Mouse (Mus musculus) neutrophil, adult 59 days (primary cell): ENCODE results near the gene Klri2. TPM values are rescaled to one million over a fixed set of nuclear protein-coding genes. Genes with fewer than 3 reads are reported as not detected.

Experiments
- total RNA-seq, 2 experiments: library from RNA; stranded (reverse); gene quantifications; 1 replicate in 1 of 2; 2 replicates in 1 of 2; pipeline ENCODE4 v1.2.4; 2023

Klri2 gene
- total RNA-seq, result not detected

GRCm38 (mm10) chr6:129740069-129740721, at the start of gene Klri2:
Klri2 (minus strand) TSS chr6:129740484.

GRCm38 (mm10) chr6:129784170-129784569, 43.9 kb upstream of the Klri2 start, which contains the start of gene Gm156:
Gm156 (minus strand) TSS chr6:129784270.

GRCm38 (mm10) chr6:129717032-129717431, 23.3 kb downstream of the Klri2 start, which contains the start of gene Klri1:
Klri1 (minus strand) TSS chr6:129717132.

Other genes starting within 250 kb of the Klri2 start
- gene Olr1, start 233.3 kb downstream of the Klri2 start, total RNA-seq, result 10 to 100 TPM; 24.7 to 29.3 TPM
- 1 to 10 TPM; 1.1 to 2.2 TPM for gene Tmem52b, start 227.9 kb downstream of the Klri2 start, total RNA-seq
- gene Gabarapl1, start 207.3 kb downstream of the Klri2 start, total RNA-seq, result 10 to 100 TPM; 23.7 to 25.7 TPM
- not detected for gene Klre1, start 162.6 kb downstream of the Klri2 start, total RNA-seq
- gene Klrd1, start 148.7 kb downstream of the Klri2 start, total RNA-seq, result under 1 TPM in 1 of 2 experiments, not detected in 1; 0.86 TPM
- 1 to 10 TPM; 1.7 to 3.0 TPM for gene Klrk1, start 116.6 kb downstream of the Klri2 start, total RNA-seq
- not detected for gene Klrc3, start 97.1 kb downstream of the Klri2 start, total RNA-seq
- gene Klrc2, start 79.8 kb downstream of the Klri2 start, total RNA-seq, result not detected
- gene Klrc1, start 61.5 kb downstream of the Klri2 start, total RNA-seq, result not detected
- gene Klri1, start 23.4 kb downstream of the Klri2 start, total RNA-seq, result under 1 TPM in 1 of 2 experiments, not detected in 1; 0.44 TPM
- gene Gm156, start 43.8 kb upstream of the Klri2 start, total RNA-seq, result not detected
- gene Gm17631, start 122.2 kb upstream of the Klri2 start, total RNA-seq, result not detected
- 10 to 100 TPM; 55.4 to 59.7 TPM for gene Klra17, start 136.2 kb upstream of the Klri2 start, total RNA-seq
- not detected for gene Klra5, start 177.2 kb upstream of the Klri2 start, total RNA-seq